Mouse (Mus musculus) heart, adult 9 months (tissue): ENCODE data around the gene Cntrl.
A peak's percentile ranks its signal among the peaks of the same experiment; 100 is the strongest.

Source experiments
- DNase-seq, 2 experiments: peaks; one replicate each; pipeline ENCODE4 v3.0.0; 2022; ENCODE audit warnings: low spot score in 2 of 2

Gene Cntrl

GRCm38 (mm10) chr2:35124716-35125115 is 15.4 kb downstream of the Cntrl start:
- no peak for DNase-seq

GRCm38 (mm10) chr2:35131491-35131890 is 22.2 kb downstream of the Cntrl start:
- no peak for DNase-seq

- peak; percentile 98 to 99 for DNase-seq
Observed at GRCm38 (mm10) chr2:35131991-35132661, 22.8 kb downstream of the Cntrl start.

- no peak for DNase-seq
Observed at GRCm38 (mm10) chr2:35132662-35133055, 23.4 kb downstream of the Cntrl start.

- no peak for DNase-seq
Observed at GRCm38 (mm10) chr2:35133891-35134290, 24.6 kb downstream of the Cntrl start.

- no peak for DNase-seq
Observed at GRCm38 (mm10) chr2:35138576-35138975, 29.3 kb downstream of the Cntrl start.

GRCm38 (mm10) chr2:35141673-35142072 is 32.4 kb downstream of the Cntrl start:
- no peak for DNase-seq

- DNase-seq = no peak
Observed at GRCm38 (mm10) chr2:35148806-35149205, 39.5 kb downstream of the Cntrl start.

- DNase-seq = no peak
Observed at GRCm38 (mm10) chr2:35151303-35151882, 42.1 kb downstream of the Cntrl start.

GRCm38 (mm10) chr2:35153179-35153578 is 43.9 kb downstream of the Cntrl start:
- DNase-seq = no peak

GRCm38 (mm10) chr2:35153844-35154554 is 44.7 kb downstream of the Cntrl start:
- DNase-seq = no peak

GRCm38 (mm10) chr2:35156985-35157384 is 47.7 kb downstream of the Cntrl start:
- no peak for DNase-seq

GRCm38 (mm10) chr2:35157836-35158235 is 48.5 kb downstream of the Cntrl start:
- no peak for DNase-seq

- DNase-seq = no peak
Observed at GRCm38 (mm10) chr2:35158358-35158757, 49.1 kb downstream of the Cntrl start.

- DNase-seq = no peak
Observed at GRCm38 (mm10) chr2:35160206-35160605, 50.9 kb downstream of the Cntrl start.

- peak; percentile 40 to 53 for DNase-seq
Observed at GRCm38 (mm10) chr2:35161846-35162488, 52.7 kb downstream of the Cntrl start.

GRCm38 (mm10) chr2:35163396-35163795 is 54.1 kb downstream of the Cntrl start:
- DNase-seq = no peak

- DNase-seq = no peak
Observed at GRCm38 (mm10) chr2:35165416-35165815, 56.1 kb downstream of the Cntrl start.

GRCm38 (mm10) chr2:35166816-35167215 is 57.5 kb downstream of the Cntrl start:
- DNase-seq = no peak

GRCm38 (mm10) chr2:35169452-35169851 is 60.2 kb downstream of the Cntrl start:
- DNase-seq = no peak

- DNase-seq = peak; percentile 50 to 69
Observed at GRCm38 (mm10) chr2:35171341-35171861, 62.1 kb downstream of the Cntrl start.

- no peak for DNase-seq
Observed at GRCm38 (mm10) chr2:35172246-35172645, 63.0 kb downstream of the Cntrl start.
